Mouse (Mus musculus): ENCODE data around the gene Fam185a. TPM values are rescaled to one million over a fixed set of nuclear protein-coding genes. Genes with fewer than 3 reads are reported as not detected.

Gene Fam185a
- polyA plus RNA-seq, 1 experiment from 2014 or later = 9.5 TPM

GRCm38 (mm10) chr5:21386432-21386831, 38.3 kb upstream of the Fam185a start:
- H3K4me3 ChIP-seq (ENCODE audit: low read length) = no peak overlapping the region
- H3K4me1 ChIP-seq (ENCODE audit: control insufficient read depth, insufficient read depth, low read length) = peaks cover 21% of the 10 kb centered on the region
- WGBS = 70% methylated on average over 4 of the region's 4 CpGs
- no peak for ATAC-seq (replicated peaks; ENCODE audit: extremely low read depth, insufficient read depth, low FRiP score)
- no peaks in the 10 kb centered on the region for H3K9me3 ChIP-seq (replicated peaks; ENCODE audit: control insufficient read depth, low read length)
- no peaks in the 10 kb centered on the region for H3K27me3 ChIP-seq (ENCODE audit: control insufficient read depth, insufficient read depth, low read length)
- no peak overlapping the region for H3K9ac ChIP-seq (ENCODE audit: low read length)
- no peak overlapping the region for H3K4me2 ChIP-seq (ENCODE audit: low read depth, low read length)
- no peaks in the 10 kb centered on the region for H3K36me3 ChIP-seq (ENCODE audit: control insufficient read depth, insufficient read depth)
- no peak overlapping the region for H3K27ac ChIP-seq (ENCODE audit: low read length)

- no peaks in the 10 kb centered on the region for H3K36me3 ChIP-seq (ENCODE audit: control insufficient read depth, insufficient read depth)
- no peaks in the 10 kb centered on the region for H3K27me3 ChIP-seq (ENCODE audit: control insufficient read depth, insufficient read depth, low read length)
- no peak overlapping the region for H3K9ac ChIP-seq (ENCODE audit: low read length)
- H3K4me1 ChIP-seq (ENCODE audit: control insufficient read depth, insufficient read depth, low read length) = peaks cover 26% of the 10 kb centered on the region
- H3K27ac ChIP-seq (ENCODE audit: low read length) = no peak overlapping the region
- H3K9me3 ChIP-seq (replicated peaks; ENCODE audit: control insufficient read depth, low read length) = no peaks in the 10 kb centered on the region
- H3K4me3 ChIP-seq (ENCODE audit: low read length) = no peak overlapping the region
- no peak for ATAC-seq (replicated peaks; ENCODE audit: extremely low read depth, insufficient read depth, low FRiP score)
- H3K4me2 ChIP-seq (ENCODE audit: low read depth, low read length) = no peak overlapping the region
Observed at GRCm38 (mm10) chr5:21387340-21387739, 37.4 kb upstream of the Fam185a start.

GRCm38 (mm10) chr5:21388855-21389254, 35.9 kb upstream of the Fam185a start:
- no peak for ATAC-seq (replicated peaks; ENCODE audit: extremely low read depth, insufficient read depth, low FRiP score)
- no peak overlapping the region for H3K9ac ChIP-seq (ENCODE audit: low read length)
- no peak overlapping the region for H3K4me3 ChIP-seq (ENCODE audit: low read length)
- H3K4me2 ChIP-seq (ENCODE audit: low read depth, low read length) = no peak overlapping the region
- H3K36me3 ChIP-seq (ENCODE audit: control insufficient read depth, insufficient read depth) = no peaks in the 10 kb centered on the region
- peaks cover 11% of the 10 kb centered on the region for H3K4me1 ChIP-seq (ENCODE audit: control insufficient read depth, insufficient read depth, low read length)
- no peak overlapping the region for H3K27ac ChIP-seq (ENCODE audit: low read length)
- WGBS = 77% methylated on average over 4 of the region's 4 CpGs
- no peaks in the 10 kb centered on the region for H3K27me3 ChIP-seq (ENCODE audit: control insufficient read depth, insufficient read depth, low read length)
- H3K9me3 ChIP-seq (replicated peaks; ENCODE audit: control insufficient read depth, low read length) = no peaks in the 10 kb centered on the region

DNA sequence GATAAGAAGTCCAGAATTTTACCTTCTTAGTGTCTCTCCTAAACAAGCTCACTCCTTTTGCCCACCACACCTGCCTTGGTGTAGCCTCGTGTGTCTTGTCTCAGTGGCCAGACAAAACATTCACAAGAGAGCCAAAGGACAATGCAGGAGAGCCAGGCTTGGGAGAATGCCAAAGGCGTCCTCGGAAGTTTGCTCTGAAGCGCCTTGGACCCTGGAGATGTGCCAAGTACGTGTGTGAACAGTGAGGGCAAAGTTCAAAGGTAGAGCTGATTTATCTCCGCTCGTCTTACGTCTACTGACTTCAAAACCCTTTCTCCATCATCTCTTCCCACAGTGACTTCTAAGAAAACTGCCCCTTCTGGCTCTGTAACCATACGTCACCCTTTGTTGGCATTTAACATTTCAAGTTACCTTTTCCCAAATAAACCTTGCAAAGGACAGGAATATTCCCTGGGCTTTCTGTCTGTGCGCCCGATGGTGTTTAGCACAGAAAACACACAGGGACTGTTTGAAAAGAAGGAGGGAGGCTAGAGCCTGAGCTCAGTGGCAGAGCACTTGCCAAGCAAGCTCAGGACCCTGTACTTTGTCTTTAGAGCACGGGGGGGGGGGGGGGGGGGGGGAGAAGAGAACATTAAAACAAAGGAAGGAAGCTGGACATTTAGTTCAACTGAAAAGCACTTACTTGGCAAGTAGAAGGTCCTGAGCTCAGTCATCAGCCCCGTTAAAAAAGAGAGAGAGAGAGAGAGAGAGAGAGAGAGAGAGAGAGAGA, 33.0 kb upstream of the Fam185a start:
- H3K4me2 ChIP-seq (ENCODE audit: low read depth, low read length) = peak overlapping the region; percentile 37; the same call in 1 of the 2 replicates
- peak overlapping the region; percentile 30; the same call in 1 of the 2 replicates for H3K9ac ChIP-seq (ENCODE audit: low read length)
- peak; percentile 34; the same call in 1 of the 2 replicates for ATAC-seq (replicated peaks; ENCODE audit: extremely low read depth, insufficient read depth, low FRiP score)
- no peaks in the 10 kb centered on the region for H3K27me3 ChIP-seq (ENCODE audit: control insufficient read depth, insufficient read depth, low read length)
- H3K36me3 ChIP-seq (ENCODE audit: control insufficient read depth, insufficient read depth) = no peaks in the 10 kb centered on the region
- 29% methylated on average over 12 of the region's 13 CpGs for WGBS
- H3K4me1 ChIP-seq (ENCODE audit: control insufficient read depth, insufficient read depth, low read length) = peaks cover 23% of the 10 kb centered on the region
- H3K27ac ChIP-seq (ENCODE audit: low read length) = peak overlapping the region; percentile 33; the same call in 1 of the 2 replicates
- H3K9me3 ChIP-seq (replicated peaks; ENCODE audit: control insufficient read depth, low read length) = no peaks in the 10 kb centered on the region
- H3K4me3 ChIP-seq (ENCODE audit: low read length) = no peak overlapping the region

GRCm38 (mm10) chr5:21394562-21394961, 30.2 kb upstream of the Fam185a start:
- Histone ChIP-seq H3K9ac (ENCODE audit: low read length) (no peak overlapping the region), H3K36me3 (ENCODE audit: control insufficient read depth, insufficient read depth) (no peaks in the 10 kb centered on the region), H3K4me3 (ENCODE audit: low read length) (no peak overlapping the region), H3K9me3 (replicated peaks; ENCODE audit: control insufficient read depth, low read length) (no peaks in the 10 kb centered on the region), H3K4me1 (ENCODE audit: control insufficient read depth, insufficient read depth, low read length) (peaks cover 23% of the 10 kb centered on the region), H3K27ac (ENCODE audit: low read length) (peak overlapping the region; percentile 46; the same call in 1 of the 2 replicates), H3K27me3 (ENCODE audit: control insufficient read depth, insufficient read depth, low read length) (no peaks in the 10 kb centered on the region), H3K4me2 (ENCODE audit: low read depth, low read length) (no peak overlapping the region)
- no peak for ATAC-seq (replicated peaks; ENCODE audit: extremely low read depth, insufficient read depth, low FRiP score)
- 82% methylated on average over 2 of the region's 2 CpGs for WGBS

GRCm38 (mm10) chr5:21395205-21395840, 29.4 kb upstream of the Fam185a start:
- ATAC-seq (replicated peaks; ENCODE audit: extremely low read depth, insufficient read depth, low FRiP score) = peak; percentile 90
- Histone ChIP-seq H3K9ac (ENCODE audit: low read length) (no peak overlapping the region), H3K4me2 (ENCODE audit: low read depth, low read length) (no peak overlapping the region), H3K27me3 (ENCODE audit: control insufficient read depth, insufficient read depth, low read length) (no peaks in the 10 kb centered on the region), H3K9me3 (replicated peaks; ENCODE audit: control insufficient read depth, low read length) (no peaks in the 10 kb centered on the region), H3K4me3 (ENCODE audit: low read length) (no peak overlapping the region), H3K36me3 (ENCODE audit: control insufficient read depth, insufficient read depth) (no peaks in the 10 kb centered on the region), H3K4me1 (ENCODE audit: control insufficient read depth, insufficient read depth, low read length) (peaks cover 23% of the 10 kb centered on the region), H3K27ac (ENCODE audit: low read length) (peak overlapping the region; percentile 58)
- WGBS = 30% methylated on average over 7 of the region's 7 CpGs

DNA sequence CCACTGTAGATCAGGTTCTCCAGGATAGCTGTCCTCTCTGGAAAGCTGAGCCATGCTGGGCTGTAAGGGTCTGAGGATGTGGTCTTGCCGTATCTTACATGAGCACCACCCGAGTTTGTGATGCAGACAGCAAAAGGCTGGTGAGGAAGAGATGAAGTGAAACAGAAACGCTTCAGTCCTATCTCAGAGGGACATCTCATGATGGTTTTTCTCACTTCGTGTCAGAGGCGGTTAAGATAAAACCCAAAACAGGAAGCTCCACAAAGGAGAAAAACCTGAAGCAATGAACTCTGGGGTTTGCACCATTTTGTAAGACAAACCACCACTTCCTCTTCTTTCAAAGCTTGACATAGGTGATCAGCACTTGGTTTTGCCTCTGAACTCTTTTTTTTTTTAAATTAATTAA, 13.5 kb upstream of the Fam185a start:
- WGBS = 57% methylated on average over 5 of the region's 5 CpGs
- peak; percentile 23; the same call in 1 of the 2 replicates for ATAC-seq (replicated peaks; ENCODE audit: extremely low read depth, insufficient read depth, low FRiP score)
- Histone ChIP-seq H3K4me1 (ENCODE audit: control insufficient read depth, insufficient read depth, low read length) (no peaks in the 10 kb centered on the region), H3K27ac (ENCODE audit: low read length) (no peak overlapping the region), H3K4me3 (ENCODE audit: low read length) (no peak overlapping the region), H3K9me3 (replicated peaks; ENCODE audit: control insufficient read depth, low read length) (no peaks in the 10 kb centered on the region), H3K4me2 (ENCODE audit: low read depth, low read length) (no peak overlapping the region), H3K36me3 (ENCODE audit: control insufficient read depth, insufficient read depth) (no peaks in the 10 kb centered on the region), H3K27me3 (ENCODE audit: control insufficient read depth, insufficient read depth, low read length) (no peaks in the 10 kb centered on the region), H3K9ac (ENCODE audit: low read length) (no peak overlapping the region)

DNA sequence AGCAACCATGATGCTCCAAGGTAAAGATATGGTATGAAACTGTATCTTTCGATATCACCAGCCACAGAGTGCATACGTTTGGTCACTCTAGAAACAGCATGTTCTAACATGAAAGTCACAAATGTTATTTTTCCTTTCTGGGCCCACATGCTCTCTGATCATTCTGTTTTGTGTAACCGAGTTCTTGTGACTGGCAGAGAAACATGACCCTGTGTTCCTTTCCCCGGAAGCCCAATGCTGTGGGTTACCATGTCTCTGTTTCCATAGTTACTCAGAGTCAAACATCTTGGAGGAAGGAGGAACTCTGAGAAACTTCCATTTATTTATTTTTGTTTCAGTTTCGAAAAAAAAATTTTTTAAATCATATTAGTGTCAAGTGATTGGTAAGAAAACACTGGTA, 12.7 kb upstream of the Fam185a start:
- WGBS = 62% methylated on average over 5 of the region's 5 CpGs
- no peak for ATAC-seq (replicated peaks; ENCODE audit: extremely low read depth, insufficient read depth, low FRiP score)
- no peak overlapping the region for H3K9ac ChIP-seq (ENCODE audit: low read length)

GRCm38 (mm10) chr5:21413322-21413721, 11.4 kb upstream of the Fam185a start:
- no peak for ATAC-seq (replicated peaks; ENCODE audit: extremely low read depth, insufficient read depth, low FRiP score)
- Histone ChIP-seq H3K9me3 (replicated peaks; ENCODE audit: control insufficient read depth, low read length) (no peaks in the 10 kb centered on the region), H3K4me1 (ENCODE audit: control insufficient read depth, insufficient read depth, low read length) (no peaks in the 10 kb centered on the region), H3K27me3 (ENCODE audit: control insufficient read depth, insufficient read depth, low read length) (no peaks in the 10 kb centered on the region), H3K9ac (ENCODE audit: low read length) (no peak overlapping the region), H3K36me3 (ENCODE audit: control insufficient read depth, insufficient read depth) (no peaks in the 10 kb centered on the region), H3K4me2 (ENCODE audit: low read depth, low read length) (no peak overlapping the region), H3K27ac (ENCODE audit: low read length) (no peak overlapping the region), H3K4me3 (ENCODE audit: low read length) (no peak overlapping the region)
- 83% methylated on average over 3 of the region's 3 CpGs for WGBS

More for the DNA sequence above, 12.7 kb upstream of the Fam185a start:
- Histone ChIP-seq H3K27me3 (ENCODE audit: control insufficient read depth, insufficient read depth, low read length) (no peaks in the 10 kb centered on the region), H3K4me1 (ENCODE audit: control insufficient read depth, insufficient read depth, low read length) (no peaks in the 10 kb centered on the region), H3K4me2 (ENCODE audit: low read depth, low read length) (no peak overlapping the region), H3K4me3 (ENCODE audit: low read length) (no peak overlapping the region), H3K36me3 (ENCODE audit: control insufficient read depth, insufficient read depth) (no peaks in the 10 kb centered on the region), H3K9me3 (replicated peaks; ENCODE audit: control insufficient read depth, low read length) (no peaks in the 10 kb centered on the region), H3K27ac (ENCODE audit: low read length) (no peak overlapping the region)

All from heart, embryonic 16.5 days (tissue).